Mouse (Mus musculus) hindbrain, embryonic 12.5 days (tissue): ENCODE measurements around the gene Kcnab3. TPM values are rescaled to one million over a fixed set of nuclear protein-coding genes. Genes with fewer than 3 reads are reported as not detected.

Experiments
- ATAC-seq: fragments of 200-750 bp; cut with Nextera tagmentation; 2 replicates; pipeline ENCODE4 v1.8.0; 2017; ENCODE audit warnings: moderate TSS enrichment; ENCODE audit not compliant: low FRiP score
- H3K27ac ChIP-seq: fragments of 300-500 bp; sonication (generic); 2 replicates; pipeline ENCODE4 v1.5.1; 2016; ENCODE audit warnings: mild to moderate bottlenecking
- H3K27me3 ChIP-seq: fragments of 300-500 bp; sonication (generic); 2 replicates; pipeline ENCODE4 v1.6.1; 2016; ENCODE audit warnings: mild to moderate bottlenecking
- H3K36me3 ChIP-seq: fragments of 300-500 bp; sonication (generic); 2 replicates; pipeline ENCODE4 v1.6.1; 2016; ENCODE audit warnings: mild to moderate bottlenecking
- H3K4me1 ChIP-seq: fragments of 300-500 bp; sonication (generic); 2 replicates; pipeline ENCODE4 v1.6.1; 2016
- H3K4me2 ChIP-seq: fragments of 300-500 bp; sonication (generic); replicated peaks from 2 replicates; pipeline ENCODE4 v1.6.1; 2016; ENCODE audit warnings: mild to moderate bottlenecking
- H3K4me3 ChIP-seq: fragments of 300-500 bp; sonication (generic); 2 replicates; pipeline ENCODE4 v1.5.1; 2016; ENCODE audit warnings: mild to moderate bottlenecking
- H3K9ac ChIP-seq: fragments of 300-500 bp; sonication (generic); 2 replicates; pipeline ENCODE4 v1.6.1; 2016; ENCODE audit warnings: mild to moderate bottlenecking, moderate library complexity
- H3K9me3 ChIP-seq: fragments of 300-500 bp; sonication (generic); replicated peaks from 2 replicates; pipeline ENCODE4 v1.6.1; 2016; ENCODE audit warnings: mild to moderate bottlenecking
- WGBS: fragments of 180-500 bp; shearing (Covaris S2); methylation state at CpG from one replicate; pipeline ENCODE4 v1.1.7; 2016; 5-methylcytosine and 5-hydroxymethylcytosine counted together
- polyA plus RNA-seq: library from polyadenylated mRNA; unstranded; fragments of >200 nt; fragmentation: Nextera tagmentation; extraction: Ambion mirVana; gene quantifications from 2 replicates; pipeline ENCODE4 v1.2.1, GENCODE M21; 2016

Kcnab3 gene
- polyA plus RNA-seq, 1 experiment from 2014 or later: 5.0 TPM

DNA sequence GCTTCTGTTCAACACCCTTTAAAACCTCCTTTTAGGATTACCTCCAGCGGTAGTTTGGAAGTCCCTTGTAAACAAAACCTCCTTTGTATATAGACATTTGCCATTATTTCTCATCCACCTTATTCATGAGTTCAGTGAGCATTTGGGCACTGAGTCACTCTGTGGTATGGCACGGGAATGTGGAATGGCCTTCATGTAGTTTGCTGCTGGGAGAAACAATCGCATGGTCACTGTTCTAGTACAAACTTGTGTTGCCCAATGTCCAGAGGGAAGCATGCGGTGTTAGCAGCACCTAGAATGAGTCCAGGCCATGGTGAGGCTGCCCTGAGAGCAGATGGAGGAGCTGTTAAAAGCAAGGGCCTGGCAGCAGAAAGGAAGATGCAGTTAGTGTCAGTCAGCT, 8.7 kb downstream of the Kcnab3 start:
- Histone ChIP-seq H3K4me3 (no peak overlapping the region), H3K4me1 (peaks cover 14% of the 10 kb centered on the region), H3K9me3 (no peaks in the 10 kb centered on the region), H3K9ac (no peak overlapping the region), H3K27me3 (peaks cover 16% of the 10 kb centered on the region), H3K27ac (no peak overlapping the region), H3K36me3 (no peaks in the 10 kb centered on the region), H3K4me2 (no peak overlapping the region)
- ATAC-seq: no peak
- WGBS: 75% methylated on average over 4 of the region's 4 CpGs

DNA sequence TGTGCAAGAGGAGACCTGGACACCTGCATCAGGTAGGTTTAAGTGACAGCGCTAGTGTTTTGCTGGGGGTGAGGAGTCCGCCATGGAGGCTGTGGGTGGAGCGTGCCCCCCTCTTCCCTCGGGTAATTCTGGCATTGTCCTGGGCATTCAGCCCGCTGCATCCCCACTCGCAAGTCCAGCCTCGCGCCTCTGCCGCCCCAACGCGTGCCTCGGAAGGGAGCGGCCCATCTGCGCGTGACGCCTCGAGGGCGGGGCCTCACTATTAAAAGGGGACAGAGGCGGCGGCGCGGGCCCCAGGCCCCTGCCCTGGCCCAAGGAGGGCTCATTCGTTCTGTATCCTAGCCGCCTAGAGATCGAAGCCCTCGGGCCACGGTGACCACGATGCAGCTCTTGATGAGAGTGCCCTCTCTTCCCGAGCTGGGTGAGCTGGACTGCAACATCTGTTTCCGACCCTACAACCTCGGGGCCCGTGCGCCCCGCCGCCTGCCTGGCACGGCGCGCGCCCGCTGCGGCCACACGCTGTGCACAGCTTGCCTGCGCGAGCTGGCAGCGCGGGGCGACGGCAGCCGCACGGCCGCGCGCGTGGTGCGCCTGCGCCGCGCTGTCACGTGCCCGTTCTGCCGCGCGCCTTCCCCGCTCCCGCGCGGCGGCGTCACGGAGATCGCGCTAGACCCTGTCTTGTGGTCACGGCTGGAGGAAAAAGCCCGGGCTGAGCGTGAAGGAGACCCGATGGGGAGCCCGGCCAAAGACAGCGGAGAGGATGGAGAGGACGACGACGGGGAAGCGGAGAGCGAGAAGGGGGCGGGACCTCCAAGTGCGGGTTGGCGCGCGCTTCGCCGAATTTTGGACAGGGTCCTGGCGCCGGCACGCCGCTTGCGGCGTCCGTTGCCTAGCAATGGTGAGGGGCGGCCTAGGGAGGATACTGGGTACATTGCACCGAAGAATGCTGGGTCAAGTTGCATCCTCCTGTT, 14.4 kb downstream of the Kcnab3 start, which contains the start of gene Rnf227:
Gene Rnf227 (plus strand): TSS at position 301 of the 971 bp plus-strand sequence.
- 2% methylated on average over 98 of the region's 99 CpGs for WGBS
- no peaks in the 10 kb centered on the region for H3K9me3 ChIP-seq
- peaks cover 15% of the 10 kb centered on the region for H3K27me3 ChIP-seq
- H3K27ac ChIP-seq: peak within 1 kb of the TSS; percentile 88
- ATAC-seq: peak; percentile 87
- H3K4me3 ChIP-seq: peak within 1 kb of the TSS; percentile 52
- peak within 1 kb of the TSS; percentile 77 for H3K4me2 ChIP-seq
- peaks cover 14% of the 10 kb centered on the region for H3K4me1 ChIP-seq
- H3K9ac ChIP-seq: peak within 1 kb of the TSS; percentile 71
- H3K36me3 ChIP-seq: peaks cover 27% of the 10 kb centered on the region

DNA sequence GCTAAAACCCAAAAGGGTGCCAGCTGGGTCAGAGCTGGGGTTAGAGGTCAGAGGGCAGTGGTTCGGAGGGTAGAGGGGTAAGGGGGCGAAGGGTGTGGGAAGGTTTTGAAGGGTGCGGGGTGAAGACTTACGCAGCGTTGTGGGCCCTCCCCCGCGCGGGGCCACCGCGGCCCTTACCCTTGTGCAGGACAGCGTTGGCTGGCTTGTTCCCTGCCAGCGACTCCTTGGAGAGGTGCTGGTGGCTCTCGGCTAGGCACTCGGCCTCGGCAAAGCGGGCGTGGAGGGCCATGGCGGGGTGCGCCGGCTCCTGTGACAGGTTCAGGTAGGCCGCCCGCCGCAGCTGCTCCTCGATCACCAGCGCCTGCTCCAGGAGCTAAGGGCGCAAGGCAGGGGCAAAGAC, 20.4 kb downstream of the Kcnab3 start:
- Histone ChIP-seq H3K4me1 (peaks cover 2% of the 10 kb centered on the region), H3K9ac (no peak overlapping the region), H3K27me3 (no peaks in the 10 kb centered on the region), H3K9me3 (no peaks in the 10 kb centered on the region), H3K4me2 (no peak overlapping the region), H3K4me3 (no peak overlapping the region), H3K27ac (no peak overlapping the region), H3K36me3 (peaks cover 87% of the 10 kb centered on the region)
- no peak for ATAC-seq
- 89% methylated on average over 23 of the region's 26 CpGs for WGBS

DNA sequence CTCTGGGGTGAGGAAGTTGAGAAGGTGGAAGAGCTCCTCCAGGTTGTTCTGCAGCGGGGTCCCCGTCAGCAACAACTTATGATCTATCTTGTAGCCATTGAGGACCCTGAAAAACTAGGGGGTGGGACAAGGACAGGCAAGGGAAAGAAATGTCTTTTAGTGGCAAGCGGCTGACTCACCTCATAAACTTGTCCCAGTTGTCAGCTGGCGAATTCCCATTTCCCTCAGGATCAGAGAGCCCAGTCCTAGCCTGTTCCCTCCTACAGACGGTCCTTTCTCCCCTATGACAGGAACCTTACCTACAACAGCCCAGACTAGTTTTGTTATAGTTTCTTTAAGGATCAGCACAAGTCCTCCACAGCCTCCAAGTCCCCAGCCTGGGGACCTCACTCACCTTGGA, 30.5 kb downstream of the Kcnab3 start:
- no peaks in the 10 kb centered on the region for H3K27me3 ChIP-seq
- 86% methylated on average over 5 of the region's 5 CpGs for WGBS

DNA sequence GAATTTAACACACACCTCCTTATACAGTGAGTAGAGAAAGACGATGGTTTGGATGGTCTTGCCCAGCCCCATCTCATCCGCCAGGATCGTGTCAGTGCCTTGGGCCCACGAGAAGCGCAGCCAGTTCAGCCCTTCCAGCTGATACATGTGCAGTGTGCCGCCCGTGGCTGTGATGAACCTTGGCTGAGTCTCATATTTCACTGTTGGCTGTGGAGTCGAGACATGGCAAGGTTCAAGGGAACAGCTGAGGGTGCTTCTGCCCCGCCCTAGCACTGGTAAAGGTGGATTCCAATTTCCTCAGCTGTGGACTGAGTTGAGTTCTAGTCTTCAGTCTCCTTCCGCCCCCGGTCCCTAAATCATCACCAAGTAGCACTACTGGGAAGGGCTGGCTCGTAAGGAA, 31.6 kb downstream of the Kcnab3 start:
- Histone ChIP-seq H3K9me3 (no peaks in the 10 kb centered on the region), H3K9ac (no peak overlapping the region), H3K27me3 (no peaks in the 10 kb centered on the region), H3K36me3 (peaks cover 96% of the 10 kb centered on the region), H3K27ac (no peak overlapping the region), H3K4me3 (no peak overlapping the region), H3K4me2 (no peak overlapping the region), H3K4me1 (0 out of 2 replicates have a peak, but pooled peaks cover 2% of the 10 kb centered on the region)
- no peak for ATAC-seq
- 91% methylated on average over 12 of the region's 12 CpGs for WGBS

More for the DNA sequence above, 30.5 kb downstream of the Kcnab3 start:
- Histone ChIP-seq H3K36me3 (peaks cover 99% of the 10 kb centered on the region), H3K27ac (no peak overlapping the region), H3K4me2 (no peak overlapping the region), H3K4me1 (no peaks in the 10 kb centered on the region), H3K9me3 (no peaks in the 10 kb centered on the region), H3K4me3 (no peak overlapping the region), H3K9ac (no peak overlapping the region)
- ATAC-seq: no peak

DNA sequence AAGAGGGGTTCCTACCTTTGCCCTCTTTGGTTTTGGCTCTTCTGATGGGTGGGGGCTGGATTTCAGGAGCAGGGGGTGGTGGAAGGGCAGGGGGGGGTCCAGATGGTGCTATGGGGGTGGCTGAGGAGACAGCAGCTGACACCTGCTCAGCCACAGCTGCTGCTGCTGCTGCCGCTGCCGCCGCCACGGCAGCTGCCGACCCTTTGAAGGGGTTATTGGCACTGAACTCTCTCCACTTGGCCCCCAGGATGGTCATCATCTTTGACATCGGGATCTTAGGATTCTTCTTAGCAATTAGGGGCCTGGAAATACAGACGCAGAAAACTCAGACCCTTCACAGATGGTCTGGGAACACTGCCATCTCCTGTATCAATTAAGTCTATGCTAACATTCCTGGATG, 36.0 kb downstream of the Kcnab3 start:
- Histone ChIP-seq H3K36me3 (peaks cover 66% of the 10 kb centered on the region), H3K4me1 (peaks cover 25% of the 10 kb centered on the region), H3K27me3 (no peaks in the 10 kb centered on the region), H3K27ac (no peak overlapping the region), H3K4me3 (no peak overlapping the region), H3K4me2 (no peak overlapping the region), H3K9ac (no peak overlapping the region), H3K9me3 (no peaks in the 10 kb centered on the region)
- 66% methylated on average over 7 of the region's 7 CpGs for WGBS
- no peak for ATAC-seq

DNA sequence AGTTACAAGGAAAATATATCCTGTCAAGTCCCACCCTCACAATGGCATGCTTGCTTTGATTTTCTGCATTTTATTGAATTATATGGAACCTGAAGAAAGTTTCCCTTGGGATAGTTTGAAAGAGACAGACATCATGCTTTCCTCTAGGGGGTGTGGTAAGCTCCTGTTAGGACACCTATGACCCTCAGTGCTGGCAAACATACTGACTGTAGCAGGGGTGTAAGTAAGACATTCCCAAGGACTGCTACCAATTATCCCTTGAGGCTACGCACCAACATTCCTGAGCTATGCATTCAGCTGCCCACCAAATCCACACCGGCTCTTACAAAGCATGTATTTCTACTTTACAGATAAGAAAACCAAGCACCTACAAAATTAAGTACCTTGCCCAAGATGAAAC, 36.4 kb downstream of the Kcnab3 start:
- ATAC-seq: no peak
- H3K27ac ChIP-seq: no peak overlapping the region

DNA sequence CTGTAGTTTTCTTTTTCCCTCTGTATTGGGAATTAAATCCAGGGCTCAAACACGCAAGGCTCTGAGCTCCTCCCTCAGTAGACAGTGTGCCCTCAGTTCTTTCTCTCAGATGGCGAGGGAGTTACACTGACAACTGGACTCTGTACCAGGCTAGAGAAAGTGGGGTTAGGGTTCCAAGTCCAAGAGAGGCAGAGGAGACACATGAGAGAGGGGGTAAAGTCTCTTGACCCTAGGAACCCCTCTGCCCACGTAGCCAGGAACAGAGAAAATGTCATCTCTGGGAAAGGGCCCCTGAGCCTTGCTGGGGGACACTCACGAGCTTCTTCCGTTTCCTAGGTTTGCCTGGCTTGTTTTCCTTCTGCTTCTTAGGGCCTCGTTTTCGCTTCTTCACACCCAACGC, 38.3 kb downstream of the Kcnab3 start:
- peaks cover 32% of the 10 kb centered on the region for H3K4me1 ChIP-seq
- no peaks in the 10 kb centered on the region for H3K27me3 ChIP-seq
- H3K9me3 ChIP-seq: no peaks in the 10 kb centered on the region
- H3K27ac ChIP-seq: peak overlapping the region; percentile 100; the same call in 1 of the 2 replicates
- H3K4me2 ChIP-seq: peak overlapping the region; percentile 63
- no peak for ATAC-seq
- 0 out of 2 replicates have a peak overlapping the region, but pooled peaks have one; percentile 59 for H3K9ac ChIP-seq
- WGBS: 56% methylated on average over 8 of the region's 8 CpGs
- H3K4me3 ChIP-seq: 0 out of 2 replicates have a peak overlapping the region, but pooled peaks have one; percentile 7
- peaks cover 43% of the 10 kb centered on the region for H3K36me3 ChIP-seq

More for the DNA sequence above, 36.4 kb downstream of the Kcnab3 start:
- Histone ChIP-seq H3K27me3 (no peaks in the 10 kb centered on the region), H3K9me3 (no peaks in the 10 kb centered on the region), H3K4me2 (no peak overlapping the region), H3K4me1 (peaks cover 25% of the 10 kb centered on the region), H3K36me3 (peaks cover 61% of the 10 kb centered on the region), H3K9ac (no peak overlapping the region), H3K4me3 (no peak overlapping the region)
- WGBS: 86% methylated on average over 2 of the region's 2 CpGs

DNA sequence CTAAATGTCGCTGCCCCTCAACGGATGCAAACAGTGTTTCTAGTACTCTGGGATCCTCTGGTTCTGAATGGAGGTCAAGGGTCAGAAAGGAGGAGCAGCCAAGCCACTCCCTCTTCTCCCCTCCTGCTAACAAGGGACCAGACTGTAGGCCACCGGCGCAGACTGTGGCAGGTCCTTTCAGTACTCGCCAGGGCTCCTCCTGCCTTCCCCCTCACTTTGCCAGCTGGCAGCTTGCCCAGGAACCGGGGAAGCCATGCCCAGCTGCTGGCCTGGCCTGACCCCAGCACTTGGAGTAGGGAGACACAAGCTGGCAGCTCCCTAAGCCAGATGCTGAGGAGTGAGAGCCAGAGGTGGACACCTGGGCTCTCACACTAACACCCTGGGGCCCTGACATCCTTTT, 38.9 kb downstream of the Kcnab3 start:
- H3K36me3 ChIP-seq: peaks cover 37% of the 10 kb centered on the region
- peak; percentile 20; the same call in 1 of the 2 replicates for ATAC-seq
- H3K9me3 ChIP-seq: no peaks in the 10 kb centered on the region
- H3K27ac ChIP-seq: peak overlapping the region; percentile 100
- peak overlapping the region; percentile 63 for H3K4me2 ChIP-seq
- peak overlapping the region; percentile 7; the same call in 1 of the 2 replicates for H3K4me3 ChIP-seq
- H3K4me1 ChIP-seq: peaks cover 32% of the 10 kb centered on the region
- H3K9ac ChIP-seq: peak overlapping the region; percentile 59
- 2% methylated on average over 6 of the region's 6 CpGs for WGBS
- H3K27me3 ChIP-seq: no peaks in the 10 kb centered on the region

DNA sequence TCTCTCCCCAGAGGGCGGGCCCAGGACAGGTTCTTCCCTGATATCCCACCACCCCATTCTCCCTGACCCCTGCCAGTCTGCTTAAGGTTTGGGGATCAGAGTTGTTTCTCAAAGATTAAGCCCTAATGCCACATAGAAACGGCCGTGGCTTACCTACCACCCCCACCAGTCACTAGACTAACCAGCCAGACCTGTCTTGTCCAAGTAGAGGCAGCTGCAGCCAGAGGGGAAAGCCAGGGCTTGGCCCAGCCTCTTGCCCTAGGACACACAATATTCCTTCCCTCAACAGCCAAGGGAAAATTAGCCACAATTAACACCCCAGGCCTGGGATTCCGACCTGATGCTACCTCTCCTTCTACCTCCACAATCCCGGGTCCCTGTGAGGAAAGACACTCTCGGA, 39.7 kb downstream of the Kcnab3 start:
- peaks cover 35% of the 10 kb centered on the region for H3K4me1 ChIP-seq
- 33% methylated on average over 6 of the region's 6 CpGs for WGBS

DNA sequence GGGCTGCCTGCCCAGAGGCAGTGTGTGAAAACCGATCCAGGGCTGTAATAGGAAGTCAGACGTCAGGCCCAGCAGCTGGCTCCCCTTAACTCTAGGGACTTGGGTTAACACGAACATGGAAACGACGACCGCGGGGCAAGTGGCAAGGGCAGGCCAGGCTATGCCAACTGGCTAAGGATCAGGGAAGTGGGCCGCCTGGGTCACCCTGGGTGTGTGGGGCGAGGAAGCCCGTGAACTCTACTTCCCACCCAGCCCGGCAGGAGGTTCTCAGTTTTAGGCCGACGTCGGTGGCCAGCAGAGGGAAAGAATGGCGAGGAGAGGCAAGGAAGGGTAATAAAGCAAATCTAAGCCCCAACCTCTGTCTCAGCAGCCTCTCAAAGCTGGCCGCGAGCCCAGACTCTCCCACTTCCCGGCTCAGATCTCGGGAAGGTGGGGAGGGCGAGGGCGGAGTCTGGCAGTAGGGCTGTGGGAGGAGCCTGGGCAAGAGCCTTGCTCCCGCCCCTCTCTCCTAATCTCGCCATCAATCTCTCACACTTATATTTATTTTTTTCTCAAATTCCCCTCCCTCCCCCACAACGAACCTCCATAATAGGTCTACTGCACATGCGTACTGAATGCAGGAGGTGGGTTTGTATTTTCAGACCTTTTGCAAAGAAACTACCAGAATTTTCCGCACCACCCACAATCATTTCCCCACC, 40.2 kb downstream of the Kcnab3 start:
- WGBS: 2% methylated on average over 26 of the region's 26 CpGs
- no peaks in the 10 kb centered on the region for H3K9me3 ChIP-seq
- peak; percentile 85 for ATAC-seq
- peaks cover 41% of the 10 kb centered on the region for H3K4me1 ChIP-seq
- H3K36me3 ChIP-seq: peaks cover 23% of the 10 kb centered on the region
- H3K27ac ChIP-seq: peak overlapping the region; percentile 100
- peak overlapping the region; percentile 99 for H3K4me3 ChIP-seq
- H3K27me3 ChIP-seq: no peaks in the 10 kb centered on the region
- H3K4me2 ChIP-seq: peak overlapping the region; percentile 63
- H3K9ac ChIP-seq: peak overlapping the region; percentile 100

More for the DNA sequence above, 39.7 kb downstream of the Kcnab3 start:
- H3K4me2 ChIP-seq: peak overlapping the region; percentile 63
- peak overlapping the region; percentile 99 for H3K4me3 ChIP-seq
- H3K9me3 ChIP-seq: no peaks in the 10 kb centered on the region
- peak; percentile 14; the same call in 1 of the 2 replicates for ATAC-seq
- no peaks in the 10 kb centered on the region for H3K27me3 ChIP-seq
- peak overlapping the region; percentile 74 for H3K9ac ChIP-seq
- peak overlapping the region; percentile 100 for H3K27ac ChIP-seq
- peaks cover 29% of the 10 kb centered on the region for H3K36me3 ChIP-seq
